Mouse (Mus musculus) hindbrain, postnatal 0 days (tissue): Measurements from ENCODE around the gene Myom3. TPM values are rescaled to one million over a fixed set of nuclear protein-coding genes. Genes with fewer than 3 reads are reported as not detected.
A peak's percentile ranks its signal among the peaks of the same experiment; 100 is the strongest.

Experiments used
- ATAC-seq: fragments of 200-750 bp; cut with Nextera tagmentation; 2 replicates; pipeline ENCODE4 v1.8.0; 2017; ENCODE audit warnings: mild to moderate bottlenecking, moderate TSS enrichment, moderate library complexity
- DNase-seq: peaks from one replicate; pipeline ENCODE4 v3.0.0-alpha.2; 2015; ENCODE audit warnings: low spot score
- H3K27ac ChIP-seq: fragments of 300-500 bp; sonication (generic); 2 replicates; pipeline ENCODE4 v1.5.1; 2014; ENCODE audit warnings: mild to moderate bottlenecking
- H3K27me3 ChIP-seq: fragments of 300-500 bp; sonication (generic); 2 replicates; pipeline ENCODE4 v1.6.1; 2014; ENCODE audit warnings: low read length, mixed read lengths; ENCODE audit not compliant: insufficient read depth
- H3K36me3 ChIP-seq: fragments of 300-500 bp; sonication (generic); 2 replicates; pipeline ENCODE4 v1.6.1; 2014; ENCODE audit warnings: low read length, mixed read lengths; ENCODE audit not compliant: insufficient read depth
- H3K4me1 ChIP-seq: fragments of 300-500 bp; sonication (generic); 2 replicates; pipeline ENCODE4 v1.6.1; 2014; ENCODE audit warnings: antibody characterized with exemption, low read length, mixed read lengths; ENCODE audit not compliant: insufficient read depth
- H3K4me2 ChIP-seq: fragments of 300-500 bp; sonication (generic); 2 replicates; pipeline ENCODE4 v1.6.1; 2014; ENCODE audit warnings: low read depth, mild to moderate bottlenecking, low read length, moderate library complexity, mixed read lengths
- H3K4me3 ChIP-seq: fragments of 300-500 bp; sonication (generic); 2 replicates; pipeline ENCODE4 v1.5.1; 2014; ENCODE audit warnings: low read length
- H3K9ac ChIP-seq: fragments of 300-500 bp; sonication (generic); replicated peaks from 2 replicates; pipeline ENCODE4 v1.6.1; 2014; ENCODE audit warnings: mild to moderate bottlenecking, low read length, moderate library complexity, mixed read lengths
- H3K9me3 ChIP-seq: fragments of 300-500 bp; sonication (generic); 2 replicates; pipeline ENCODE4 v1.6.1; 2016; ENCODE audit warnings: low read length, mixed read lengths
- CTCF ChIP-seq: IDR thresholded peaks from 2 replicates; pipeline ENCODE4 v1.5.1; 2016; ENCODE audit warnings: antibody characterized with exemption, control low read depth, low read depth
- WGBS: fragments of 180-500 bp; shearing (Covaris S2); extraction: QIAGEN DNeasy Blood & Tissue Kit; methylation state at CpG from one replicate; pipeline ENCODE4 v1.1.7; 2014; 5-methylcytosine and 5-hydroxymethylcytosine counted together
- polyA plus RNA-seq: library from polyadenylated mRNA; unstranded; fragments of >200 nt; fragmentation: Nextera tagmentation; extraction: Ambion mirVana; gene quantifications from 2 replicates; pipeline ENCODE4 v1.2.1, GENCODE M21; 2015
- total RNA-seq: library from RNA; depleted of rRNA; stranded (reverse); fragments of >200 nt; gene quantifications from 2 replicates; pipeline ENCODE4 v1.2.3, GENCODE M21; 2014

Myom3 gene
- total and polyA plus RNA-seq, 2 experiments from 2014 or later: 0.58 to 1.4 TPM

DNA sequence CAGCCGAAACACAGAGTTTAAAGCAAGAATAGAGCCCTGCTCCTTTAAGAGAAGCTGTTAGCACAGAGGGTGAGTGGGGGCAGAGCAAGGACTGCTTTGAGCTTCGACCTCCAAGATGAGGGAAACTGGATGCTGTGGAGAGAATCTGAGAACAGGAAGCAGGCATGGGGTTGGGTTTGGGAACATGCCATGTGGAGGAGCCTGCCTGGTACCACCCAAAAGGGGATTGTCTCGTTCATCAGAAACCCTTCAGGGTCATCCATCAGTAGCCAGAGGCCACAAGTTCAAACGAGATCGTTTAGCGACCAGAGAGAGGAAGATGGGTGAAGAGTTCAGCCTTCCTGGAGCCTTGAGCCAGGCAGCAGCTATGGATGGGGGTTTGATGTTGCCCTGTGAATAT is 16.0 kb upstream of the Myom3 start:
- Histone ChIP-seq H3K4me1 (no peaks in the 10 kb centered on the region), H3K9ac (no peak overlapping the region), H3K4me2 (no peak overlapping the region), H3K36me3 (no peaks in the 10 kb centered on the region), H3K27me3 (no peaks in the 10 kb centered on the region), H3K27ac (no peak overlapping the region), H3K4me3 (no peak overlapping the region), H3K9me3 (no peaks in the 10 kb centered on the region)
- ATAC-seq (no peak), DNase-seq (no peak)
- WGBS: 61% methylated on average over 6 of the region's 6 CpGs
- no peak for TF ChIP-seq CTCF

DNA sequence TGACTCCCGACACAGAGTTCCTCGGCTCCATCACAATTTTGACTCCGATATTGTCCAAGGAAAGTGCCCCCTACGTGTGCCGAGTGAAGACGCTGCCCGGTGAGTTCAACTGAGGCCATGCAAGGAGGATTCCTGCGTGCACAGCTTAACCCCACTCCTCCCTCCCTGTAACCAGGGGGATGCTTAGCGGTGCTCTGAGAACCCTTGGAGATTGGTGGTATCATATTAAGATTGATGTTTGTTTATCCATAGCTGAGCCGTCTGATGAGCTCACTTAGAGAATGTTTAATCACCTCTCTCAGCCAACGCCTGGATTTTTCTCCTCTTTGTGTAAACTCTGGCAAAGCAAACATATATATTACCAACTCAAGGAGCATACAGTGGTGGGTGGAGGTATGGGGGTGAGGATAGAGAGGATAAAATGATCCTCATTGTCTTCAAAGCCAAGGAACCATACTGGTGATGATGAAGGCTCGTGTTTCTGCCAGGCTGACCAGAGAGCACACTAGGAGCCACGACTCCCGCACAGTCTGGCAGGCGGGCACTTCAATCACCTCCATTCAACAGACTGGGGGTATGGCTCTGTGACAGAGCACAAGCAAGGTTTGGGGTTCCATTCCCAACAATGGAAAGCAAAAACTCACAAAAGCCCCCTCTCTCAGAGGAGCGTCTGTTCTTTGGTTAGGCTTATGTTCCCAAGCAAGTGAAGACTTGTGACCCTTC is 14.6 kb upstream of the Myom3 start:
- WGBS: 56% methylated on average over 16 of the region's 16 CpGs
- Histone ChIP-seq H3K27ac (no peak overlapping the region), H3K27me3 (no peaks in the 10 kb centered on the region), H3K4me2 (no peak overlapping the region), H3K9me3 (no peaks in the 10 kb centered on the region), H3K36me3 (no peaks in the 10 kb centered on the region), H3K4me1 (no peaks in the 10 kb centered on the region), H3K9ac (no peak overlapping the region), H3K4me3 (no peak overlapping the region)
- TF ChIP-seq CTCF: no peak
- no peak for DNase-seq
- no peak for ATAC-seq

DNA sequence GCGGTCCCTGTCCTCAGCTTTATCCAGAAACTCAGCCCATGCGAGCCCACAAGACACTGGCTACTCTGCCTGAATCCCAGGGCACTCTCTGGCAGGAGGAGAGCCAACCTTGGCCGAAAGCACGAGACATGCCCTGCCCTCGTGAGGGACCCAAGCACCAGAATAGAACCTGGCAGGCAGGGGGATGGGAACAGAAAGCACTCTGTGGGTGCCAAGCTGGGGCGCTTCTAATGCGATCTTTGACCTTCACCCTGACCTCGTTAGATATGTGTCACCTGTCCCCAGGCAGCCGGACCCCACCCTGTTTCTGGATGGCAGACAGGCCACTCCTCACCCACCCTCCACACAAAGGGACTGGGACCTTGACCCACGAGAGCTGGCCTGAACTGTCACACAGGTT is 13.9 kb upstream of the Myom3 start:
- no peaks in the 10 kb centered on the region for H3K4me1 ChIP-seq
- H3K4me2 ChIP-seq: no peak overlapping the region
- H3K27ac ChIP-seq: no peak overlapping the region
- H3K4me3 ChIP-seq: no peak overlapping the region
- 80% methylated on average over 10 of the region's 10 CpGs for WGBS
- H3K36me3 ChIP-seq: no peaks in the 10 kb centered on the region
- no peak overlapping the region for H3K9ac ChIP-seq
- no peak for TF ChIP-seq CTCF
- DNase-seq: no peak
- no peaks in the 10 kb centered on the region for H3K27me3 ChIP-seq
- ATAC-seq: no peak
- no peaks in the 10 kb centered on the region for H3K9me3 ChIP-seq

DNA sequence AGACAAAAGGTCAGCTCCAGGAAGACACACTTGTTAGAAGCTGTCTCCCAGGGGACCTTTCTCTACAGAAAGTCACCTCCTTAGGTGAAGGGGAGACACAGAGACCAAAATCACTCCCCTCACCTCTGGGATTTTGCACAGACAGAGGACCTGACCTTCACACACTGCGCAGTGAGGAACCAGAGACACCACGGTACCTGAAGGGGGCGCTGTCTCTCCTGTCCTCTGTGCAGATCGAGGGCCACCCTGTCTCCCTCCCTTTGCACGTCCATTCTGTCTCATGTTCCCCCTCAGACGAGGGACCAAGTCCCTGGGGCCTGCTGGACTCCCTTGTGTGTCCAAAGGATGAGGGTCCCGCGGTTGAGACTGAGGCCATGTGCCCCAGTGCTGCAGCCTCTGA is 8.6 kb upstream of the Myom3 start:
- H3K27ac ChIP-seq: no peak overlapping the region
- H3K27me3 ChIP-seq: no peaks in the 10 kb centered on the region
- no peak overlapping the region for H3K4me3 ChIP-seq
- H3K4me1 ChIP-seq: no peaks in the 10 kb centered on the region
- no peak overlapping the region for H3K4me2 ChIP-seq
- H3K9me3 ChIP-seq: 0 out of 2 replicates have a peak, but pooled peaks cover 6% of the 10 kb centered on the region
- WGBS: 78% methylated on average over 8 of the region's 8 CpGs
- ATAC-seq: no peak
- peak; percentile 15; the same call in 1 of the 2 replicates for TF ChIP-seq CTCF
- H3K36me3 ChIP-seq: no peaks in the 10 kb centered on the region
- DNase-seq: no peak
- no peak overlapping the region for H3K9ac ChIP-seq

DNA sequence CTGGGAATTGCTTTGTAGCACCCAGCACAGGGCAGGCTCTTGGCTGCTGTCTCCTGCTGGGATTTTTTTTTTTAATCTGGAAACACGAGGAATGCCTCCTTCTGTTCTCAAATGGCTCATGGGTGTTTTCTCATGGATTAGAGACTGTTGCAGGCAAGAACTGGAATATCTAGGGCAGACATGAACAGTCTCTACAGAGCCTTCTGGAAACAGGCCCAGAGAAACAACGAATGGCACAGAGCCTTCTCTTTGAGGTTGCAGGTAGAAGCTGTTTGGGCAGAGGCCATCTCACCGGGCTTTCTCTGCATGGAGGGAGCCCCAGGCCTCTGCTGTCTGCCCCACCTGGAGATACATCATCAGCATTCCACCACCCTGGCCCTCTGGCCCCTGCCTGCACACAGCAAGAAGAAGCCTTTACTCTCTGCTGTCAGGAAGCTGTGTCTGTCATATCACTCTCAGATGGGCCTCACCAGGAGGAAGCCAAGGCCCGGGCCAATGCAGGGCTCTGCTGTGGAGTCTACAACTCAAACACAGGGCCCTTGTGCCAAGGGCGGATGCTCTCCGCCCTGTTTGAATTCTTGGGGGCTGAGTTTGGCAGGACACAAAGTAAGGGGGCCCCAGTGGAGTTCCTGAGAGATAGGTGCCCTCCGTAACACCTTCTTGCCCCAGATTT is 7.3 kb upstream of the Myom3 start:
- Histone ChIP-seq H3K27ac (no peak overlapping the region), H3K36me3 (no peaks in the 10 kb centered on the region)

DNA sequence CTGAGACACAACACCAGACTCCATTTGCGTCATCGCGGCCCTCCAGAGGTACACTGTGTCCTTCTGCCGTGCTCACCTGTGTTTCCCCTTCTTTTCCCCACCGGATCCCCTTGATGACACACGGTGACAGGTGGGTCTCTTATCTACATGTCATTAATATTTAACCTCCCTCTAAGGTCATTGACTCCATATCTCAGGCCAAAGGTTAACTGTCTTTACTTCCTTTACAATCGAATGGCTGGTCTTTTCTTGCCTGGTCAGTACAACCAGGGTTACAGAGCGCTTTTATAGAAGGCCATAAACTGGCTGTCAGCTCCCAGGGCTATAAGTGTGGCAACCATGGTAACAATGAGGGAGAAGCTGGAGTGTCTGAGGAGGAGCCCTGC is 6.7 kb upstream of the Myom3 start:
- Histone ChIP-seq H3K27me3 (no peaks in the 10 kb centered on the region), H3K4me3 (no peak overlapping the region), H3K36me3 (no peaks in the 10 kb centered on the region), H3K9me3 (0 out of 2 replicates have a peak, but pooled peaks cover 6% of the 10 kb centered on the region), H3K27ac (no peak overlapping the region), H3K4me1 (no peaks in the 10 kb centered on the region), H3K4me2 (no peak overlapping the region), H3K9ac (no peak overlapping the region)
- DNase-seq: no peak
- no peak for TF ChIP-seq CTCF
- ATAC-seq: no peak
- 88% methylated on average over 8 of the region's 8 CpGs for WGBS

More for the DNA sequence above, 7.3 kb upstream of the Myom3 start:
- Histone ChIP-seq H3K4me2 (no peak overlapping the region), H3K27me3 (no peaks in the 10 kb centered on the region), H3K9me3 (0 out of 2 replicates have a peak, but pooled peaks cover 6% of the 10 kb centered on the region), H3K9ac (no peak overlapping the region), H3K4me3 (no peak overlapping the region), H3K4me1 (no peaks in the 10 kb centered on the region)
- DNase-seq (no peak), ATAC-seq (no peak)
- no peak for TF ChIP-seq CTCF
- WGBS: 78% methylated on average over 7 of the region's 7 CpGs

DNA sequence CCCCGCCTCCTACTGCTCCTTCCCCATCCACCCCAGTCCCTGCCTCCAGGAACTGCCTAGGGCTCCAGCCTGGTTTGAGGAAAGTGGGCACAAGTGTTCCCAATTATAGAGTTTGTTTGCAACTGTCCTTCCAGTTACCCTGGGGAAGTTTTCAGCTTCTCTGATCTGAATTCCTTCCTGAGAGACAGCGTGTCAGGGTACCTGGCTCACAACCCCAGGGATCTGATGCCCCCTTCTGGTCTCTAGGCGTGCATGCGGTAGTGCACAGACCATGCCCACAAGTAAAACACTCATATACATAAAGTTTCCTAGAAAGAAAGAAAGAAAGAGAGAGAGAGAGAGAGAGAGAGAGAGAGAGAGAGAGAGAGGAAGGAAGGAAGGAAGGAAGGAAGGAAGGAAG is 1.2 kb upstream of the Myom3 start:
- Histone ChIP-seq H3K4me3 (no peak overlapping the region), H3K4me1 (no peaks in the 10 kb centered on the region), H3K9me3 (0 out of 2 replicates have a peak, but pooled peaks cover 6% of the 10 kb centered on the region), H3K36me3 (no peaks in the 10 kb centered on the region), H3K27ac (no peak overlapping the region), H3K9ac (no peak overlapping the region), H3K27me3 (no peaks in the 10 kb centered on the region), H3K4me2 (no peak overlapping the region)
- WGBS: 30% methylated on average over 4 of the region's 4 CpGs
- peak; percentile 39 for TF ChIP-seq CTCF
- DNase-seq (no peak), ATAC-seq (no peak)
